Mouse (Mus musculus) liver, embryonic 13.5 days (tissue): ENCODE results near the gene Itih1. TPM values are rescaled to one million over a fixed set of nuclear protein-coding genes. Genes with fewer than 3 reads are reported as not detected.

Experiments
- ATAC-seq: fragments of 200-750 bp; cut with Nextera tagmentation; 2 replicates; pipeline ENCODE4 v1.8.0; 2017; ENCODE audit warnings: low read depth, mild to moderate bottlenecking, moderate number of reproducible peaks, moderate library complexity
- DNase-seq: peaks from one replicate; pipeline ENCODE4 v3.0.0; 2022
- H3K27ac ChIP-seq: fragments of 300-500 bp; sonication (generic); 2 replicates; pipeline ENCODE4 v1.5.1; 2015; ENCODE audit warnings: moderate library complexity, mild to moderate bottlenecking, inconsistent platforms
- H3K27me3 ChIP-seq: fragments of 300-500 bp; sonication (generic); 2 replicates; pipeline ENCODE4 v1.6.1; 2015; ENCODE audit warnings: mild to moderate bottlenecking, inconsistent platforms
- H3K36me3 ChIP-seq: fragments of 300-500 bp; sonication (generic); 2 replicates; pipeline ENCODE4 v1.6.1; 2015; ENCODE audit warnings: mild to moderate bottlenecking, inconsistent platforms
- H3K4me1 ChIP-seq: fragments of 300-500 bp; sonication (generic); replicated peaks from 2 replicates; pipeline ENCODE4 v1.6.1; 2015; ENCODE audit warnings: inconsistent platforms
- H3K4me2 ChIP-seq: fragments of 300-500 bp; sonication (generic); 2 replicates; pipeline ENCODE4 v1.6.1; 2015; ENCODE audit warnings: inconsistent platforms, mild to moderate bottlenecking, moderate library complexity
- H3K4me3 ChIP-seq: fragments of 300-500 bp; sonication (generic); replicated peaks from 2 replicates; pipeline ENCODE4 v1.5.1; 2015; ENCODE audit warnings: mild to moderate bottlenecking, inconsistent platforms
- H3K9ac ChIP-seq: fragments of 300-500 bp; sonication (generic); 2 replicates; pipeline ENCODE4 v1.6.1; 2015; ENCODE audit warnings: mild to moderate bottlenecking, inconsistent platforms
- H3K9me3 ChIP-seq: fragments of 300-500 bp; sonication (generic); replicated peaks from 2 replicates; pipeline ENCODE4 v1.6.1; 2016; ENCODE audit warnings: inconsistent platforms
- WGBS: fragments of 180-500 bp; shearing (Covaris S2); methylation state at CpG from one replicate; pipeline ENCODE4 v1.1.7; 2015; ENCODE audit not compliant: insufficient replicate concordance; 5-methylcytosine and 5-hydroxymethylcytosine counted together
- polyA plus RNA-seq: library from polyadenylated mRNA; unstranded; fragments of >200 nt; fragmentation: Nextera tagmentation; extraction: Ambion mirVana; gene quantifications from 2 replicates; pipeline ENCODE4 v1.2.1, GENCODE M21; 2015

The Itih1 gene
- polyA plus RNA-seq, 1 experiment from 2014 or later = 22.4 TPM

- H3K27me3 ChIP-seq = no peaks in the 10 kb centered on the region
- H3K4me3 ChIP-seq = no peak overlapping the region
- no peak overlapping the region for H3K27ac ChIP-seq
- no peaks in the 10 kb centered on the region for H3K9me3 ChIP-seq
- H3K4me1 ChIP-seq = peaks cover 7% of the 10 kb centered on the region
- DNase-seq (no peak), ATAC-seq (no peak)
- H3K36me3 ChIP-seq = no peaks in the 10 kb centered on the region
- H3K4me2 ChIP-seq = no peak overlapping the region
- WGBS = 70% methylated on average over 9 of the region's 9 CpGs
- no peak overlapping the region for H3K9ac ChIP-seq
Observed at GRCm38 (mm10) chr14:30933351-30933750, 9.7 kb downstream of the Itih1 start.

- no peak overlapping the region for H3K4me3 ChIP-seq
- H3K9me3 ChIP-seq = no peaks in the 10 kb centered on the region
- peak; percentile 41; the same call in 1 of the 2 replicates for ATAC-seq
- peak overlapping the region; percentile 32; the same call in 1 of the 2 replicates for H3K27ac ChIP-seq
- H3K4me1 ChIP-seq = peaks cover 7% of the 10 kb centered on the region
- no peaks in the 10 kb centered on the region for H3K36me3 ChIP-seq
- 65% methylated on average over 4 of the region's 4 CpGs for WGBS
- DNase-seq = no peak
- H3K4me2 ChIP-seq = no peak overlapping the region
- no peaks in the 10 kb centered on the region for H3K27me3 ChIP-seq
- no peak overlapping the region for H3K9ac ChIP-seq
Observed at GRCm38 (mm10) chr14:30930386-30930785, 12.7 kb downstream of the Itih1 start.

GRCm38 (mm10) chr14:30925492-30925891, 17.6 kb downstream of the Itih1 start:
- no peak overlapping the region for H3K4me3 ChIP-seq
- WGBS = 75% methylated on average over 3 of the region's 3 CpGs
- H3K27me3 ChIP-seq = no peaks in the 10 kb centered on the region
- no peak overlapping the region for H3K4me2 ChIP-seq
- peaks cover 11% of the 10 kb centered on the region for H3K4me1 ChIP-seq
- ATAC-seq (no peak), DNase-seq (no peak)
- H3K27ac ChIP-seq = no peak overlapping the region
- H3K36me3 ChIP-seq = no peaks in the 10 kb centered on the region
- H3K9ac ChIP-seq = no peak overlapping the region
- H3K9me3 ChIP-seq = no peaks in the 10 kb centered on the region

- Histone ChIP-seq H3K4me3 (peak within 1 kb of the TSS; percentile 32), H3K36me3 (0 out of 2 replicates have a peak, but pooled peaks cover 4% of the 10 kb centered on the region), H3K9ac (peak within 1 kb of the TSS; percentile 19), H3K4me1 (0 out of 2 replicates have a peak, but pooled peaks cover 10% of the 10 kb centered on the region), H3K27me3 (no peaks in the 10 kb centered on the region), H3K9me3 (no peaks in the 10 kb centered on the region), H3K4me2 (peak within 1 kb of the TSS; percentile 43), H3K27ac (peak within 1 kb of the TSS; percentile 50)
- no peak for DNase-seq
- WGBS = 36% methylated on average over 6 of the region's 6 CpGs
- ATAC-seq = peak; percentile 72
Observed at GRCm38 (mm10) chr14:30923375-30924105, 19.5 kb downstream of the Itih1 start, which contains the start of gene Itih3. TSS of gene Itih3 (minus strand) at chr14:30923760.

GRCm38 (mm10) chr14:30922053-30922670, 20.9 kb downstream of the Itih1 start:
- no peak for ATAC-seq
- Histone ChIP-seq H3K27me3 (no peaks in the 10 kb centered on the region), H3K4me2 (peak overlapping the region; percentile 43), H3K9ac (no peak overlapping the region), H3K4me1 (0 out of 2 replicates have a peak, but pooled peaks cover 10% of the 10 kb centered on the region), H3K9me3 (no peaks in the 10 kb centered on the region), H3K4me3 (peak overlapping the region; percentile 32; the same call in 1 of the 2 replicates), H3K36me3 (0 out of 2 replicates have a peak, but pooled peaks cover 4% of the 10 kb centered on the region), H3K27ac (no peak overlapping the region)
- WGBS = 50% methylated on average over 8 of the region's 8 CpGs
- DNase-seq = no peak

GRCm38 (mm10) chr14:30916516-30916915, 26.6 kb downstream of the Itih1 start:
- H3K4me2 ChIP-seq = no peak overlapping the region
- no peak for ATAC-seq

GRCm38 (mm10) chr14:30913404-30913803, 29.7 kb downstream of the Itih1 start:
- no peak for DNase-seq
- H3K4me1 ChIP-seq = peaks cover 2% of the 10 kb centered on the region
- H3K4me3 ChIP-seq = no peak overlapping the region
- 64% methylated on average over 5 of the region's 5 CpGs for WGBS
- ATAC-seq = no peak
- no peaks in the 10 kb centered on the region for H3K36me3 ChIP-seq
- no peaks in the 10 kb centered on the region for H3K27me3 ChIP-seq
- no peaks in the 10 kb centered on the region for H3K9me3 ChIP-seq
- H3K9ac ChIP-seq = no peak overlapping the region
- no peak overlapping the region for H3K27ac ChIP-seq
- no peak overlapping the region for H3K4me2 ChIP-seq

More at GRCm38 (mm10) chr14:30916516-30916915, 26.6 kb downstream of the Itih1 start:
- DNase-seq = no peak
- H3K36me3 ChIP-seq = 0 out of 2 replicates have a peak, but pooled peaks cover 4% of the 10 kb centered on the region
- H3K27ac ChIP-seq = no peak overlapping the region
- no peak overlapping the region for H3K4me3 ChIP-seq
- H3K9me3 ChIP-seq = no peaks in the 10 kb centered on the region
- WGBS = 58% methylated on average over 1 of the region's 1 CpGs
- no peak overlapping the region for H3K9ac ChIP-seq
- H3K27me3 ChIP-seq = no peaks in the 10 kb centered on the region
- H3K4me1 ChIP-seq = 0 out of 2 replicates have a peak, but pooled peaks cover 3% of the 10 kb centered on the region

GRCm38 (mm10) chr14:30912641-30913040, 30.4 kb downstream of the Itih1 start:
- Histone ChIP-seq H3K9ac (no peak overlapping the region), H3K4me3 (no peak overlapping the region), H3K36me3 (no peaks in the 10 kb centered on the region), H3K27ac (no peak overlapping the region), H3K4me1 (peaks cover 10% of the 10 kb centered on the region), H3K4me2 (no peak overlapping the region), H3K27me3 (no peaks in the 10 kb centered on the region), H3K9me3 (no peaks in the 10 kb centered on the region)
- ATAC-seq (no peak), DNase-seq (no peak)
- WGBS = 70% methylated on average over 8 of the region's 8 CpGs

GRCm38 (mm10) chr14:30911141-30911540, 31.9 kb downstream of the Itih1 start:
- DNase-seq = no peak
- no peak overlapping the region for H3K4me2 ChIP-seq
- 73% methylated on average over 8 of the region's 8 CpGs for WGBS
- H3K27me3 ChIP-seq = no peaks in the 10 kb centered on the region
- H3K9me3 ChIP-seq = no peaks in the 10 kb centered on the region
- H3K4me1 ChIP-seq = peaks cover 13% of the 10 kb centered on the region
- no peak overlapping the region for H3K27ac ChIP-seq
- H3K36me3 ChIP-seq = no peaks in the 10 kb centered on the region
- H3K4me3 ChIP-seq = no peak overlapping the region
- ATAC-seq = no peak
- H3K9ac ChIP-seq = no peak overlapping the region

GRCm38 (mm10) chr14:30907814-30908265, 35.2 kb downstream of the Itih1 start:
- H3K4me3 ChIP-seq = no peak overlapping the region
- H3K4me2 ChIP-seq = no peak overlapping the region
- H3K36me3 ChIP-seq = no peaks in the 10 kb centered on the region
- H3K9ac ChIP-seq = no peak overlapping the region
- H3K27me3 ChIP-seq = no peaks in the 10 kb centered on the region
- DNase-seq = no peak
- peak overlapping the region; percentile 3; the same call in 1 of the 2 replicates for H3K27ac ChIP-seq
- H3K9me3 ChIP-seq = no peaks in the 10 kb centered on the region
- ATAC-seq = peak; percentile 63
- peaks cover 13% of the 10 kb centered on the region for H3K4me1 ChIP-seq
- 44% methylated on average over 3 of the region's 3 CpGs for WGBS

GRCm38 (mm10) chr14:30906001-30906400, 37.1 kb downstream of the Itih1 start:
- Histone ChIP-seq H3K27me3 (no peaks in the 10 kb centered on the region), H3K36me3 (no peaks in the 10 kb centered on the region), H3K4me3 (no peak overlapping the region), H3K9ac (no peak overlapping the region), H3K4me2 (no peak overlapping the region), H3K4me1 (peaks cover 13% of the 10 kb centered on the region), H3K27ac (no peak overlapping the region), H3K9me3 (no peaks in the 10 kb centered on the region)
- DNase-seq (no peak), ATAC-seq (no peak)
- 62% methylated on average over 6 of the region's 6 CpGs for WGBS
